Mouse (Mus musculus) heart, adult 2 months (tissue): ENCODE measurements at regions not wholly inside any gene's neighbourhood (a gene's known extent, or its start where the extent isn't known, plus 50 kb on each side); places are given as distances from the start of the nearest gene placed in this dataset.
A peak's percentile ranks its signal among the peaks of the same experiment; 100 is the strongest.

Source experiments
- DNase-seq, 2 experiments: peaks; one replicate each; pipeline ENCODE4 v3.0.0; 2021
- H3K27ac ChIP-seq: fragments of 200-600 bp; 2 replicates; pipeline ENCODE4 v1.8.1; 2022
- H3K27me3 ChIP-seq: fragments of 200-500 bp; 2 replicates; pipeline ENCODE4 v1.6.1; 2012; ENCODE audit warnings: mild to moderate bottlenecking, low read length, inconsistent platforms, mixed read lengths; ENCODE audit not compliant: control insufficient read depth, insufficient read depth
- H3K36me3 ChIP-seq: fragments of 200-500 bp; 2 replicates; pipeline ENCODE4 v1.6.1; 2012; ENCODE audit warnings: low read length, inconsistent platforms; ENCODE audit not compliant: control insufficient read depth, insufficient read depth
- H3K4me1 ChIP-seq: fragments of 200-500 bp; 2 replicates; pipeline ENCODE4 v1.6.1; 2011; ENCODE audit warnings: low read length; ENCODE audit not compliant: control insufficient read depth, insufficient read depth
- H3K4me3 ChIP-seq: fragments of 200-600 bp; 2 replicates; pipeline ENCODE4 v1.8.1; 2022
- H3K79me2 ChIP-seq: fragments of 200-500 bp; replicated peaks from 2 replicates; pipeline ENCODE4 v1.6.1; 2012; ENCODE audit warnings: mild to moderate bottlenecking, inconsistent platforms, low read length, moderate library complexity, mixed read lengths; ENCODE audit not compliant: control insufficient read depth, insufficient read depth
- H3K9ac ChIP-seq: fragments of 200-500 bp; 2 replicates; pipeline ENCODE4 v1.6.1; 2012; ENCODE audit warnings: low read depth, mild to moderate bottlenecking, control low read depth, inconsistent platforms, low read length, mixed read lengths
- CTCF ChIP-seq: fragments of 200-600 bp; IDR thresholded peaks from 2 replicates; pipeline ENCODE4 v1.8.1; 2022; ENCODE audit warnings: antibody characterized with exemption, mild to moderate bottlenecking, moderate library complexity
- EP300 ChIP-seq: fragments of 200-500 bp; IDR thresholded peaks from 2 replicates; pipeline ENCODE4 v1.6.1; 2011; ENCODE audit warnings: low read depth, low read length, control low read depth; ENCODE audit not compliant: insufficient read depth
- POLR2A ChIP-seq: fragments of 200-500 bp; IDR thresholded peaks from 2 replicates; pipeline ENCODE4 v1.6.1; 2011; ENCODE audit warnings: mild to moderate bottlenecking, low read depth, low read length, control low read depth; ENCODE audit not compliant: insufficient read depth
- WGBS: fragments of 180-500 bp; shearing (Covaris S2); methylation state at CpG from one replicate; pipeline ENCODE4 v1.1.7; 2018; 5-methylcytosine and 5-hydroxymethylcytosine counted together
- intact Hi-C: fragments of 180-260 bp; cut with DNase I; formaldehyde crosslinking; loops from one replicate; pipeline ENCODE4 v1.15.1; 2025

- Histone ChIP-seq H3K27ac (no peak overlapping the region), H3K27me3 (no peaks in the 10 kb centered on the region; the same call in 1 of the 2 replicates), H3K4me3 (no peak overlapping the region), H3K4me1 (no peaks in the 10 kb centered on the region), H3K36me3 (no peaks in the 10 kb centered on the region), H3K79me2 (no peaks in the 10 kb centered on the region), H3K9ac (no peak overlapping the region)
- DNase-seq, result no peak
- 82% methylated on average over 7 of the region's 7 CpGs for WGBS
- intact Hi-C loops, result no loop called here
- no peak for TF ChIP-seq POLR2A
- no peak for TF ChIP-seq CTCF
- no peak for TF ChIP-seq EP300
Measured at GRCm38 (mm10) chr17:9279481-9279880, 142.4 kb upstream of the Gm17728 start.

GRCm38 (mm10) chr17:9281891-9282290, 140.0 kb upstream of the Gm17728 start:
- no peaks in the 10 kb centered on the region for H3K79me2 ChIP-seq
- H3K36me3 ChIP-seq, result no peaks in the 10 kb centered on the region
- DNase-seq, result no peak
- no peak overlapping the region for H3K4me3 ChIP-seq
- WGBS, result 54% methylated on average over 5 of the region's 5 CpGs
- H3K9ac ChIP-seq, result no peak overlapping the region
- H3K4me1 ChIP-seq, result no peaks in the 10 kb centered on the region
- H3K27ac ChIP-seq, result no peak overlapping the region
- intact Hi-C loops, result no loop called here
- TF ChIP-seq POLR2A (no peak), CTCF (no peak), EP300 (no peak)
- no peaks in the 10 kb centered on the region; the same call in 1 of the 2 replicates for H3K27me3 ChIP-seq

- Histone ChIP-seq H3K27ac (no peak overlapping the region), H3K9ac (no peak overlapping the region), H3K4me1 (no peaks in the 10 kb centered on the region), H3K4me3 (no peak overlapping the region), H3K79me2 (no peaks in the 10 kb centered on the region), H3K36me3 (no peaks in the 10 kb centered on the region), H3K27me3 (no peaks in the 10 kb centered on the region; the same call in 1 of the 2 replicates)
- intact Hi-C loops, result no loop called here
- 87% methylated on average over 7 of the region's 7 CpGs for WGBS
- no peak for DNase-seq
- TF ChIP-seq EP300 (no peak), POLR2A (no peak), CTCF (no peak)
Measured at GRCm38 (mm10) chr17:9282333-9283176, 139.3 kb upstream of the Gm17728 start.

GRCm38 (mm10) chr17:9286431-9286830, 135.4 kb upstream of the Gm17728 start:
- intact Hi-C loops, result no loop called here
- Histone ChIP-seq H3K36me3 (no peaks in the 10 kb centered on the region), H3K4me1 (no peaks in the 10 kb centered on the region; the same call in 1 of the 2 replicates), H3K27me3 (peaks cover 2% of the 10 kb centered on the region; the same call in 1 of the 2 replicates), H3K79me2 (no peaks in the 10 kb centered on the region), H3K4me3 (no peak overlapping the region), H3K9ac (no peak overlapping the region), H3K27ac (no peak overlapping the region)
- 60% methylated on average over 5 of the region's 5 CpGs for WGBS
- TF ChIP-seq POLR2A (no peak), EP300 (no peak), CTCF (no peak)
- no peak for DNase-seq

- Histone ChIP-seq H3K79me2 (no peaks in the 10 kb centered on the region), H3K9ac (no peak overlapping the region), H3K36me3 (no peaks in the 10 kb centered on the region), H3K4me3 (no peak overlapping the region), H3K27me3 (peaks cover 2% of the 10 kb centered on the region; the same call in 1 of the 2 replicates), H3K27ac (no peak overlapping the region), H3K4me1 (no peaks in the 10 kb centered on the region; the same call in 1 of the 2 replicates)
- DNase-seq, result no peak
- TF ChIP-seq CTCF, result peak; percentile 44
- TF ChIP-seq EP300, result no peak
- TF ChIP-seq POLR2A, result no peak
- 61% methylated on average over 6 of the region's 6 CpGs for WGBS
- intact Hi-C loops, result no loop called here
Measured at GRCm38 (mm10) chr17:9286834-9287233, 135.0 kb upstream of the Gm17728 start.

GRCm38 (mm10) chr17:9287682-9288081, 134.2 kb upstream of the Gm17728 start:
- intact Hi-C loops, result no loop called here
- Histone ChIP-seq H3K4me3 (no peak overlapping the region), H3K36me3 (no peaks in the 10 kb centered on the region), H3K9ac (no peak overlapping the region), H3K27ac (no peak overlapping the region), H3K79me2 (no peaks in the 10 kb centered on the region), H3K4me1 (no peaks in the 10 kb centered on the region; the same call in 1 of the 2 replicates), H3K27me3 (peaks cover 2% of the 10 kb centered on the region; the same call in 1 of the 2 replicates)
- WGBS, result 28% methylated on average over 9 of the region's 9 CpGs
- no peak for TF ChIP-seq CTCF
- TF ChIP-seq EP300, result no peak
- TF ChIP-seq POLR2A, result no peak
- DNase-seq, result no peak
